Mouse (Mus musculus): ENCODE data around the gene St14. TPM values are rescaled to one million over a fixed set of nuclear protein-coding genes. Genes with fewer than 3 reads are reported as not detected.

St14 gene
- polyA plus RNA-seq, 1 experiment: 279 TPM

DNA sequence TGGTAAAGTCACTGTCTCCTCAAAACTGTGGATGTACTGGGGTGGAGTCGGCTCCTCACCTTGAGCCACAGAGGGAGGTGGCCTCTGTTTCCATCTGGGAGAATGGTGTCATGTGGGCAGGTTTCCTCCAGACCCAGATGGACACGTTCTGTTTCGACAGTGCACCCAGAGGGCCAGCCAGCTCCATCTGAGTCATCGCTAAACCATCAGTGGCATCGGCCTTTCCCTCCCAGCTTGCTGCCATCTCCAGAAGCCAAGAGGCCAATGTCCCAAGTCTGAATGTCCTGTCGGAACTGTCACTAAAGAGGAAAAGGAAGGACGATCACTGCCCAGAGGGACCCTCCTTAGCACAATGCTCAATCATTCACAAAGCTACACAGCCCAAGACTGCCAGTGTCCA is 5.6 kb downstream of the St14 start:
- TF ChIP-seq POLR2A (IDR thresholded peaks at IDR 0.05; ENCODE audit: low read depth, low read length) (no peak), CTCF (IDR thresholded peaks at IDR 0.05; ENCODE audit: extremely low read depth, insufficient read length, insufficient replicate concordance, low read depth, low read length) (no peak)
- Histone ChIP-seq H3K4me3 (ENCODE audit: low read depth, low read length) (no peak overlapping the region), H3K4me1 (ENCODE audit: control insufficient read depth, insufficient read depth, insufficient read length, low read length) (peaks cover 32% of the 10 kb centered on the region; the same call in 1 of the 2 replicates), H3K27ac (ENCODE audit: insufficient read depth, low read depth, low read length) (peak overlapping the region; percentile 63), H3K27me3 (ENCODE audit: control insufficient read depth, insufficient read depth, low read length) (no peaks in the 10 kb centered on the region), H3K36me3 (ENCODE audit: control insufficient read depth, insufficient read depth, low read length) (peaks cover 9% of the 10 kb centered on the region; the same call in 1 of the 2 replicates)
- WGBS: 63% methylated on average over 7 of the region's 7 CpGs

DNA sequence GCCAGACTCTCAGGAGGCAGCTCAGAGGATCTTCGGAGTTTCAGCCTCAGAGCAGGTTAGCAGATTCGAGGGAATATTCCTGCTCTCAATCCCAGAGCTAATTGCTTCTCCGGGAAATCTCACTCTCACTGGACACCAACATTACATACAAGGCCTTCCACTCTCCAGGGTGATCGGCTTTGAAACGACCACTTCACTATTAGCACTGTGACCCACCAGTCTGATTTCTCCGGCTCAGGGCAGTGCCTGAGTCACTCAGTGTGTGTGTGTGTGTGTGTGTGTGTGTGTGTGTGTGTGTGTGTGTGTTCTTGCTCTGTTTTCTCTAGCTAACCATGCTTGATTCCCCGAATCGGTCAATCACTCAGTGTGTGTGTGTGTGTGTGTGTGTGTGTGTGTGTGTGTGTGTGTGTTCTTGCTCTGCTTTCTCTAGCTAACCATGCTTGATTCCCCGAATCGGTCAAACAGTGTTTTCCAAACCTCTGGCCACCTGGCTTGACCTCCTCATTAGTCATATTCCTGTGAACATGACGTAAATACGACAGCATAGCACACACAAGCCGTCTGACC is 9.1 kb downstream of the St14 start:
- H3K4me3 ChIP-seq (ENCODE audit: low read depth, low read length): no peak overlapping the region
- peak overlapping the region; percentile 3; the same call in 1 of the 2 replicates for H3K27ac ChIP-seq (ENCODE audit: insufficient read depth, low read depth, low read length)
- no peaks in the 10 kb centered on the region for H3K27me3 ChIP-seq (ENCODE audit: control insufficient read depth, insufficient read depth, low read length)
- peaks cover 35% of the 10 kb centered on the region for H3K4me1 ChIP-seq (ENCODE audit: control insufficient read depth, insufficient read depth, insufficient read length, low read length)
- TF ChIP-seq CTCF (IDR thresholded peaks at IDR 0.05; ENCODE audit: extremely low read depth, insufficient read length, insufficient replicate concordance, low read depth, low read length) (no peak), POLR2A (IDR thresholded peaks at IDR 0.05; ENCODE audit: low read depth, low read length) (no peak)
- WGBS: 66% methylated on average over 13 of the region's 13 CpGs
- peaks cover 3% of the 10 kb centered on the region; the same call in 1 of the 2 replicates for H3K36me3 ChIP-seq (ENCODE audit: control insufficient read depth, insufficient read depth, low read length)

DNA sequence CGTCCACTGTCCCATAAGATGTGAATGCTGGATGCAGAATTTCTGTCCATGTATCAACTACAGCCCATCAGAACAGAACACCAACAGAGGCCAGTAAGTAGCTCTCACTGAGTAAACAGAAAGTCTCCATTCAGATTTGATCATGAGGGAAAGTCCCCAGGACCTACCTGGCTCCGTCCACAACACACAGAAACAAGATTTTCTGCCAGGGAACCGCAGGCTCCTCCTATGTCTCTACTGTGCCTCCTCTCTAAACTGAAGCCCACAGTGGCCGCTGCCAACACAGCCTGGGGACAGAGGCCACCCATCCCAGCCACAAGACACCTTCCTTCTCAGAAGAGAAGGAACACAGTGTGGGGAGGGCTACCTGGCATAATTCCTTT is 11.1 kb downstream of the St14 start:
- peaks cover 36% of the 10 kb centered on the region for H3K4me1 ChIP-seq (ENCODE audit: control insufficient read depth, insufficient read depth, insufficient read length, low read length)
- H3K27ac ChIP-seq (ENCODE audit: insufficient read depth, low read depth, low read length): peak overlapping the region; percentile 95
- TF ChIP-seq CTCF (IDR thresholded peaks at IDR 0.05; ENCODE audit: extremely low read depth, insufficient read length, insufficient replicate concordance, low read depth, low read length): no peak
- TF ChIP-seq POLR2A (IDR thresholded peaks at IDR 0.05; ENCODE audit: low read depth, low read length): no peak
- 25% methylated on average over 4 of the region's 4 CpGs for WGBS
- peak overlapping the region; percentile 14; the same call in 1 of the 2 replicates for H3K4me3 ChIP-seq (ENCODE audit: low read depth, low read length)
- no peaks in the 10 kb centered on the region for H3K27me3 ChIP-seq (ENCODE audit: control insufficient read depth, insufficient read depth, low read length)
- peaks cover 2% of the 10 kb centered on the region; the same call in 1 of the 2 replicates for H3K36me3 ChIP-seq (ENCODE audit: control insufficient read depth, insufficient read depth, low read length)

DNA sequence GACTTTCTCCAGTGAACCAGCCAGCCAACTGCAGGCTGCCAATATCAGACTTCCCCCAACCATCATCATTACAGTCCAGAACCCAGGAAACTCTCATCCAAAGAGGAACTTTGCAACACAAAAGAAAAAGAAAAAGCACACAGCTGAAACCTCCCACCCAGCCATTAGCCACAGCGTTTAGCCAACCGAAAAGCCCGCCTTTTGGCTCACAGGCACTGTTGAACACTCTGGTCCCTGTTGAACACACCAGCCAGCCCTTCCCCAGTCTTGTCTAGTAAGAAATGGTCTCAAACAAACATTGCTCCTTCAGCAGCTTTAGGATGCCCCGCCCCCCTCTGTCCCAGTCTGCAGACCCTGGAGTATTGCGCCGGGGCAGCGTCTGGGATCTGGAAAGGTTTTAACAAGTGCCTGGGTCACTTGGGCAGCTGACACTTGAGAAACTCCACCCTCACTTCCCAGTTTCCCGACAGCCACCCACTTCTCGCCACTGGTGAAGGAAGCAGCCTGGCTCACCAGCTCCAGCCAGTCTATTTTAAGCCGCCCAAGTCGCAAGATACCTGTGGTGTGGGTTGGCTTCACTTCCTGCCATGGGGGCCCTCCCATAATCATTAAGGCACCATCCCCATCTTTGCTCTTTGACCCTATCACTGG is 11.6 kb downstream of the St14 start:
- Histone ChIP-seq H3K27me3 (ENCODE audit: control insufficient read depth, insufficient read depth, low read length) (no peaks in the 10 kb centered on the region), H3K36me3 (ENCODE audit: control insufficient read depth, insufficient read depth, low read length) (peaks cover 1% of the 10 kb centered on the region; the same call in 1 of the 2 replicates), H3K27ac (ENCODE audit: insufficient read depth, low read depth, low read length) (peak overlapping the region; percentile 95), H3K4me3 (ENCODE audit: low read depth, low read length) (peak overlapping the region; percentile 2; the same call in 1 of the 2 replicates), H3K4me1 (ENCODE audit: control insufficient read depth, insufficient read depth, insufficient read length, low read length) (peaks cover 36% of the 10 kb centered on the region)
- no peak for TF ChIP-seq POLR2A (IDR thresholded peaks at IDR 0.05; ENCODE audit: low read depth, low read length)
- TF ChIP-seq CTCF (IDR thresholded peaks at IDR 0.05; ENCODE audit: extremely low read depth, insufficient read length, insufficient replicate concordance, low read depth, low read length): no peak
- 41% methylated on average over 11 of the region's 11 CpGs for WGBS

DNA sequence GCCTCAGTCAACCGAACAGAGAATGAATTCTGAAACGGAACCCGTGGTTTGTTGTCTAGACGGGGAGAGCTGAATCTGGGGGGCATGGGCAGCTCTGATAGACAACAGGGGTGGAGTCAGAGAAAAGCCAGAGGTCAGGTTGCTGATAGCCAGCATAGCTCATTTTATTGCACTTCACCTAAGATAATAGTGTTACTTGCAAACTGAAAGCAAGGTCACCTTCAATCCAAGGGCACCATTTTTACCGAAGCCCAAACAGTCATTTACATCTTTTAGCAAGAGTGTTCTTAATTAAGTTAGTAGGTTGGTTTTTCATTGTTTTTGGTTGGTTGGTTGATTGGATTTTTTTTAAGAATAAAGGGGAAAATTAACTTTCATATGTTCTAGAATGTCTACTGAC is 12.2 kb downstream of the St14 start:
- Histone ChIP-seq H3K4me3 (ENCODE audit: low read depth, low read length) (peak overlapping the region; percentile 30), H3K36me3 (ENCODE audit: control insufficient read depth, insufficient read depth, low read length) (no peaks in the 10 kb centered on the region), H3K4me1 (ENCODE audit: control insufficient read depth, insufficient read depth, insufficient read length, low read length) (peaks cover 36% of the 10 kb centered on the region), H3K27me3 (ENCODE audit: control insufficient read depth, insufficient read depth, low read length) (no peaks in the 10 kb centered on the region), H3K27ac (ENCODE audit: insufficient read depth, low read depth, low read length) (peak overlapping the region; percentile 95)
- TF ChIP-seq CTCF (IDR thresholded peaks at IDR 0.05; ENCODE audit: extremely low read depth, insufficient read length, insufficient replicate concordance, low read depth, low read length) (no peak), POLR2A (IDR thresholded peaks at IDR 0.05; ENCODE audit: low read depth, low read length) (no peak)
- WGBS: 26% methylated on average over 5 of the region's 5 CpGs

DNA sequence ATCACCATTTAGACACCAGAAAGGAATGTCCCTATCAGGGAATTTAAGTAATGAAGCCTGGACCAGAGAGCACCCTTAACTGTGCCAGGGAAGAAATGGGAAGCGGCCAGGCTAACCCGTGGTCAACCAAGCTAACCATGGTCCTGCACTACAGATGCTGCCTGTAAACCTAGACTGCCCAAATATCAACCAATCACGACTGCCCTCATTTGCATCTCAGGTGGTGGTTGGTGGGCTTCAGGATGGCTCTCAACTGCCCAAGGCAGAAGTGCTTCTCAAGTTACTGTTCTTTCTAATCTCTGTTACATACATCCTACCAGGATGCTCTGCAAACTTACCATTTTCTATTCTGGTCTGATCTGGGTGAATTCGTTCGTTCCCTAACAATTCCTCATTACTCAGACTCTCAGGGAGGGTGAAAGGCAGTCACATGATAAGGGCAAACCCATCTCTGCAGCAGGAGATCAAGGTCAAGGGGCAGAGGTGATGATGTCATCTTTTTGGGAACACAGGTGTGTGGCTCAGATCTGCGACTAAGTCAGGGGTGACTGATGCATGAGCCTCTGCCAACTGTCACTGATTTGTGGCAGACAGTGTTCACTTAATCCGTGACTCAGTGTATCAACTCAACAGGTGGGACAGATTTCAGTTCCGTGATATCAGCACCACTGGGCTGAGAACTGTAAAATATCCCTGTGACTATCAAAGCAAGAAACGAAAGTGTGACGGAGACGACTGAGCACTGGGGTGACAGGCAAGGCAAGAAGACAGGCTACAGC is 12.9 kb downstream of the St14 start:
- H3K27ac ChIP-seq (ENCODE audit: insufficient read depth, low read depth, low read length): peak overlapping the region; percentile 95
- WGBS: 23% methylated on average over 11 of the region's 11 CpGs
- no peaks in the 10 kb centered on the region for H3K27me3 ChIP-seq (ENCODE audit: control insufficient read depth, insufficient read depth, low read length)
- peak overlapping the region; percentile 30 for H3K4me3 ChIP-seq (ENCODE audit: low read depth, low read length)
- no peaks in the 10 kb centered on the region for H3K36me3 ChIP-seq (ENCODE audit: control insufficient read depth, insufficient read depth, low read length)
- TF ChIP-seq CTCF (IDR thresholded peaks at IDR 0.05; ENCODE audit: extremely low read depth, insufficient read length, insufficient replicate concordance, low read depth, low read length) (no peak), POLR2A (IDR thresholded peaks at IDR 0.05; ENCODE audit: low read depth, low read length) (no peak)
- peaks cover 37% of the 10 kb centered on the region for H3K4me1 ChIP-seq (ENCODE audit: control insufficient read depth, insufficient read depth, insufficient read length, low read length)

DNA sequence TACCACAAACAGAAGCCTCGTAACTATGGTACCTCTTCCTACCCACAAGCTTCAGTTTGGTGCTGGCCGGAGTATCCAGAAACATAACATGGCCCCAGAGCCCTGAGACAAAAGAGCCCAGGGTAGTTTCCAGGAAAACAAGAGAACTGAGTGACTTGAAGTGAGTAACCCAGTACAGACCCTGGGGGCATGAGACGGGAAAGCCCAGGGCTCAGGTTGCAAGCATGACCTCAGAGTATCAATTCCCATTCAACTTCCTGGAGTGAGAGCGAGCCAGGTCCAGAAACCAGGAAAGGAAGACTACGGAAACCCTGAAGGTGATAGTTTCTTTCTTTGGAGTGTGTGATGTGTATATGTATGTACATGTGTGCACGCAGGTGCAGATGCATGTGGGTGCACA is 14.2 kb downstream of the St14 start:
- H3K27ac ChIP-seq (ENCODE audit: insufficient read depth, low read depth, low read length): peak overlapping the region; percentile 97
- peak overlapping the region; percentile 14; the same call in 1 of the 2 replicates for H3K4me3 ChIP-seq (ENCODE audit: low read depth, low read length)
- H3K4me1 ChIP-seq (ENCODE audit: control insufficient read depth, insufficient read depth, insufficient read length, low read length): peaks cover 37% of the 10 kb centered on the region
- H3K27me3 ChIP-seq (ENCODE audit: control insufficient read depth, insufficient read depth, low read length): no peaks in the 10 kb centered on the region
- WGBS: 40% methylated on average over 6 of the region's 6 CpGs
- no peaks in the 10 kb centered on the region for H3K36me3 ChIP-seq (ENCODE audit: control insufficient read depth, insufficient read depth, low read length)
- TF ChIP-seq CTCF (IDR thresholded peaks at IDR 0.05; ENCODE audit: extremely low read depth, insufficient read length, insufficient replicate concordance, low read depth, low read length) (no peak), POLR2A (IDR thresholded peaks at IDR 0.05; ENCODE audit: low read depth, low read length) (no peak)
